Mouse (Mus musculus): ENCODE data around the gene Vmn1r54.
"Not testable (repeated sequence)": the region's sequence is repeated elsewhere in the genome, so short reads cannot be mapped to it uniquely, and the experiment has no call there.

Gene Vmn1r54

GRCm38 (mm10) chr6:90246000-90246399 lies at the start of gene Vmn1r54:
Gene Vmn1r54 (plus strand): TSS chr6:90246300.
- DNase-seq (ENCODE audit: low spot score in 2 of 2), result no peak

- not testable (repeated sequence) for DNase-seq (ENCODE audit: low spot score in 2 of 2)
Measured at GRCm38 (mm10) chr6:90202493-90202892, 43.6 kb upstream of the Vmn1r54 start, which contains the start of gene V1ra8. Gene V1ra8 (plus strand): TSS chr6:90202793.

DNA sequence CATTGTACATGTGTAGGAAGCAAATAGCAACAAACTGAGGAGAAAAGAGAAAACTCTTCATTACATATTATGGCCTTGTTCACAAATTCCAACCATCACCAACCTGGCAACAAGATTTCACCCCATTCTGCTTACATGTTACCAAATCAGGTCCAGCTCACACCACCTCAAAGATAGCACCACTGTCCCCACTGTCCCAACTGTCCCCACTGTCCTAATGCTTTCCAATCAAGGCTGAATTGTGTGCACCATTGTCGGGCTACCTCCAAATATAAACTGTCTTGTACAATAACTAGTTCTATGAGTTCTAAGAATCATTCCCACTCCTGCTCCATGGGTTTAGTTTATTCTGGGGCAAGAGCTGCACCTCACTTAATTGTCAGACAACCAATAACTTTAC lies 21.8 kb upstream of the Vmn1r54 start, which contains the start of gene Vmn1r53:
TSS of gene Vmn1r53 (minus strand) at position 101 of the 400 bp plus-strand sequence.
- DNase-seq (ENCODE audit: low spot score in 2 of 2), result no peak

DNA sequence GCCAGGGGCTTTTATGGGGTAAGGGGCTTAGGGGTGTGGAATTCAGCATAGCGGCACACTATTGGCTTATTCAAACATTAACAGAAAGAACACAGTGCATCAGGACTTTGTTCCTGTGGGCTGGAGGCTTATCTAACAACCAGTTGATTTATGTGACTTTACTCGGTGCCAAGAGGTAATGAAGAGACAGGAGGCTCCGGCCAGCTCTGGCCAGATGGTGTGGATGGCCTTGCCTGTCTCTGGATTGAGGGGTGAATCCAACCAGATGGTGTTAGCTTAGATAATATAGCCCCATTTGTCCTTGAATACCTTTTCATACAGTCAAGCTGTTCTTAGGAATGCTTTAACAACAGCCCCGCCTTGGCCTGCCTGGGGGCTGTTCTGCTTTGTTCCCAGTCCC lies 14.0 kb upstream of the Vmn1r54 start:
- DNase-seq (ENCODE audit: low spot score in 2 of 2), result not testable (repeated sequence)

DNA sequence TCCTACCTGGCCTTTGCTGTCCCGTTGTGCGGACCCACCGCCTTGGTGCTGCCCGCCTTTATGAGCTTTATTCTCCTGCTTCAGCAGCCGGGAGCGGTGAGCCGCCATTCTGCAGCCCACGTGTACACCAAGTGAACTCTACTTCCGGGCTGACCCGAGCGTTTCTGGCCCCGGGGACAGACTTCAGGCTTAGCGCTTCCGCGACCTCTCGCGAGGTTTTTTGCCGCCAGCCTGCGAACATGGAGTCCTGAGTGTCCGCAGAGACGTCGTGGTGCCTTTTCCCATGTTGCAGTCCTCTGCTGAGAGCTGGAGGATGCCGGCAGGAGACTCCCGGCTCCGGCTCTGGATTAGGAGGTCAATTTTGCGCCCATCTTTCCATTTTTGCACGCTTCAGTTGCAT lies 13.4 kb upstream of the Vmn1r54 start:
- no peak for DNase-seq (ENCODE audit: low spot score in 2 of 2)

- no peak for DNase-seq (ENCODE audit: low spot score in 2 of 2)
Measured at GRCm38 (mm10) chr6:90244019-90244418, 2.1 kb upstream of the Vmn1r54 start.

DNA sequence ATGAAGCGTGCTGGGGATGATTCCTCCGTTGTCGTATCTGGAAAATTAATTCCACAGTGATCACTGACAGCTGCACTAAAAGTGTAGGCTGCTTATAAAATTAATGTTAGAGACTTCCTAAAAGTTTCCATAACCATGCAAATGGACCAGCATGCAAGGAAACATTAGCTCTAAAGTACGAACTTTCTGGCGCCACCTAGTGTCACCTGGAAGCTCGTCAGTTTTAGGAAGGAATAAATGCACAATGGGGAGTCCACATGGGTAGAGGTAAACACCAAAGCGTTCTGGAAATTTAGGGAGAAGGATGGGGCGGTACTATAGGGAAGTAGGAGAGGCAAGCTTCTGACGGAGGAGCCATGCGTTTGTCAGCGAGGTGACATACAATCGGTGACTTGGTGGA lies 42.2 kb downstream of the Vmn1r54 start:
- DNase-seq (ENCODE audit: low spot score in 2 of 2), result no peak

DNA sequence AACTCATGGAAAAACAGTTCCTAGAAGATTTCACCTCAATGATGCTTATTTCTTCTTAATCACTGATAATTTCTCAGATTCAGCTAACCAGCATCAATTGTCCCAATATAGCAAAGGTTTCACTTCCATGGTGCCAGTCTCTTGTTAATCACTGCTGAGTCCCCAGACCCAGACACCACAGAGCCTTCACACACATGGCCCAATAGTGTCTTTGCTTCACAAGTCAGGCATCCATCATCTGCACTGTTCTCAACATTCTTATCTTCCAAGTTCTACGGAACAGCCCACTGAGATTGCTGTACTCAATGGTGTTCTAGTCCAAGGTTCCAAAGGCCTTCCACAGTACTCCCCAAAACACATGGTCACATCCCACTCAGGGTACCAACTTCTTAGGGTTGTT lies 54.8 kb downstream of the Vmn1r54 start, which contains the start of gene BC048671:
TSS of gene BC048671 (plus strand) at position 301 of the 400 bp plus-strand sequence.
- DNase-seq (ENCODE audit: low spot score in 2 of 2), result no peak

- no peak for DNase-seq (ENCODE audit: low spot score in 2 of 2)
Measured at GRCm38 (mm10) chr6:90306315-90306975, 60.3 kb downstream of the Vmn1r54 start.

GRCm38 (mm10) chr6:90308839-90309778 lies 63.0 kb downstream of the Vmn1r54 start:
- no peak for DNase-seq (ENCODE audit: low spot score in 2 of 2)

DNA sequence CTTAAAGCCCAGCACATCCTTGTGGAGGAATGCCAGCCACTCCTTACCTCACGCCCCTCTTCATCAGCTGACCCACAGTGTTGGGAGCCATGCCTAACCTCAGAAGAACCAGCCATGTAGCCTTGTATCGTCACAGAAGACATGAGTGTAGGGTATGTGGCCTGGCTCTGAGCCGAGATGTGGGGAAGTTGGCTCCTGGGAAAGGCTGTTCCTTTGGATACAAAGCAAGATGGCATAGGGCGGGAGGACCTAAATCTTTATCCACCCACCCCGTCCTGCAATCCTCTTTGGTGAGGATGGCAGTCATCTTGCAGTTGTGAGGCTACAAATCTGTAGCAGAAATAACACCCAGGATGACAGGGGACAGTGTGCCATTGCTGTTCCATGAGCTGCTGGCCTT lies 69.9 kb downstream of the Vmn1r54 start:
- DNase-seq (ENCODE audit: low spot score in 2 of 2), result no peak

- DNase-seq (ENCODE audit: low spot score in 2 of 2), result no peak
Measured at GRCm38 (mm10) chr6:90317510-90318258, 71.6 kb downstream of the Vmn1r54 start.

DNA sequence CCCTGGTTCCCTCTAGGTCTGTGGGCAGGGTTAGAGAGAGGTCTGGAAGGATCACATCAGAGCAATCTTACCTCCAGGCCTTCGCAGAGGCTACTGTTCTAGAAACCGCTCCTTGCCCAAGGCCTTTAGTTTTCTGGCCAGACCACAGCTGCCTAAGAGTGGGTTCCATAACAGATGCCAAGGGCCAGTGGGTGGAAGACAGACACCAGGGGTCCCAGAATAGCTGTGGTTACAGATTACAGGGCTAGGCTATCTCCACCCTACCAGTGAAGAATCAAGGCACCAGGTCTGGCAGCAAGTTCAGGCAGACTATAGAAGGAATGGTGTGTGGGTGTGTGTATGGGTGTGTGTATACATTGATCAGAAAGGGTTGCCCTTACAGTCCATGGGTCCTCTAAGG lies 72.9 kb downstream of the Vmn1r54 start:
- no peak for DNase-seq (ENCODE audit: low spot score in 2 of 2)

DNA sequence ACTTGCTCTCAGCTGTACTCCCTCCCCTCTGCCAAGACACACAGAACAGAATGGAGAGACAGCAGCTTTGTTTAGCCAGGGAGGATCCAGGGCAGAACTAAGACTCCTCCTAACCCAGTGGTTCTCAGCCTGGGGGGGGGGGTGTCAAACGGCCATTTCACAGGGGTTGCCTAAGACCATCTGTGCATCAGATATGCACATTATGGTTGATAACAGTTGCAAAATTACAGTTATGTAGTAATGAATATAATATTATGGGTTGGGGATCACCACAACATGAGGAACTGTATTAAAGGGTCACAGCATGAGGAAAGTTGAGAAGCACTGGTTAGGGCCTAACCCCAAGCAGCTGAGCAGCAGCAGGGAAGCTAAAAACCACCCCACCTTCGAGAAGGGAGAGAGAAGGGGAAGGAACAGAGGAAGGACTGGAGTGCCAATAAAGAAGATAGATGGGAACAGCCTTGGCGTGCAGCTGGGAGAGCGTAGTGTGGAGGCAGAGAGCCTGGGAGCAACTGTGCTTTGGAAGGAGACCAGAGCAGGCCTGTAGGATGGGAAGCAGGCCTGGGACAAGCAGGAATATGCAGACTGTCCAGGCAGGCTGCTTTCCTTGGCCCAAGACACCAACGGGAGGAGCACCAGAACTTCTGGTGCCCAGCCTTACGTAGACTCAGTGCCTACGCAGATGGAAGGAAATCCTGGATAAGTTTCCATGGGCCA lies 73.5 kb downstream of the Vmn1r54 start:
- no peak for DNase-seq (ENCODE audit: low spot score in 2 of 2)

- DNase-seq (ENCODE audit: low spot score in 2 of 2), result no peak
Measured at GRCm38 (mm10) chr6:90320429-90320828, 74.3 kb downstream of the Vmn1r54 start.

Measured in frontal cortex, postnatal 14 days (tissue).